Mouse (Mus musculus): ENCODE data around the gene Pkmyt1. TPM values are rescaled to one million over a fixed set of nuclear protein-coding genes. Genes with fewer than 3 reads are reported as not detected.
A peak's percentile ranks its signal among the peaks of the same experiment; 100 is the strongest.

Gene Pkmyt1
- polyA plus RNA-seq, 1 experiment from 2014 or later, result 27.2 TPM

DNA sequence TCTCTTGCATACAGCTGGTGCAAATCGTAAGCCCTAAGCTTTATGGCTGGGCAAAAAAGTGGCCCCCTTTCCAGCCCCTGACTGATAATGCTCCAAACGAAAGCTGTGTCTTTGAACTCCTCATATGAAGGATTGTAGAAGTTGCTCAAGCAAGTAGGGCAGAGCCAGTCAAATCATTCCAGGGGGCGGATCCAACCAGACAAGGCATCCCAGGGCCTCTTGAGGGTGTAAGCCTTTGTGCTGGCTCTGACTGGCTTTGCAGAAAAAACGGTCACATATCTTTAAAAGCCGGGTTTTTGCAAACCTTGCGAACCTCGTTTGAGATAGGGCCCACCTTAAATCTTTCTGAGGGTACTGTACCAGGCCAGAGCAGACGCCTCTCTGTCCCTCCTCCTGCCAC lies 17.9 kb downstream of the Pkmyt1 start:
- 26% methylated on average over 8 of the region's 8 CpGs for WGBS
- H3K9ac ChIP-seq (ENCODE audit: low read length), result no peak overlapping the region
- H3K27me3 ChIP-seq (ENCODE audit: control insufficient read depth, insufficient read depth, low read length), result peaks cover 81% of the 10 kb centered on the region
- ATAC-seq (ENCODE audit: insufficient number of reproducible peaks, insufficient read depth, low FRiP score, low read depth), result no peak
- no peaks in the 10 kb centered on the region for H3K9me3 ChIP-seq (ENCODE audit: control insufficient read depth, low read length)
- no peak overlapping the region for H3K4me2 ChIP-seq (ENCODE audit: low read length)
- no peak overlapping the region for H3K27ac ChIP-seq (replicated peaks in 1 of 2; ENCODE audit: control insufficient read depth in 1 of 2, insufficient read depth in 1 of 2, low read depth in 2 of 2, low read length in 2 of 2)
- no peak overlapping the region for H3K4me3 ChIP-seq (ENCODE audit: control insufficient read depth in 1 of 2, insufficient read depth in 1 of 2, low read depth in 1 of 2, low read length in 2 of 2)
- H3K4me1 ChIP-seq (ENCODE audit: control insufficient read depth in 2 of 2, insufficient read depth in 2 of 2, low read length in 2 of 2), result peaks cover 15 to 31% of the 10 kb centered on the region in 2 experiments; a peak in 3 of 4 replicates
- no peaks in the 10 kb centered on the region for H3K36me3 ChIP-seq (ENCODE audit: control insufficient read depth, insufficient read depth, low read length)

DNA sequence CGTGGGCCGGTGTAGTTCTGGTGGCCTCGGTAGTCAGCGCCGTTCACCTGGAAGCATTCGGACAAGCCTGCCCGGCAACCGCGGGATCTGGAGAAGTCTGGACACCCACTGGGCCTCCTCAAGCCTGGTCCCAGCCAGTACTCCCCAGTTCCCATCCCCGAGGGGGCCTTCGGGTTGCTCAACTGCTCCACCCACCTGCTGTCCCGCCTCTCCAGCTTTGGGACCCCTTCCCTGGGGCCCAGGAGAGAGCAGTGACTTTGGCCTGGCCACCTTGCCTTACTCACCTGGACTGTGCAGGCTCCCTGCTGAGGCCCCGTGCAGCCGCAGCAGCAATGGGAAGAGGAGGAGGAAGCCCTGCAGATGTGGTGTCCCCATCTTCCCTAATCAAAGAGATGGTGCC lies 18.5 kb downstream of the Pkmyt1 start:
- H3K4me2 ChIP-seq (ENCODE audit: low read length), result peak overlapping the region; percentile 60
- H3K9me3 ChIP-seq (ENCODE audit: control insufficient read depth, low read length), result no peaks in the 10 kb centered on the region
- H3K4me3 ChIP-seq (ENCODE audit: control insufficient read depth in 1 of 2, insufficient read depth in 1 of 2, low read depth in 1 of 2, low read length in 2 of 2), result peak overlapping the region in 1 of 2 experiments; percentile 34; a peak in 1 of 4 replicates
- WGBS, result 2% methylated on average over 14 of the region's 14 CpGs
- no peak for ATAC-seq (ENCODE audit: insufficient number of reproducible peaks, insufficient read depth, low FRiP score, low read depth)
- H3K27ac ChIP-seq (replicated peaks in 1 of 2; ENCODE audit: control insufficient read depth in 1 of 2, insufficient read depth in 1 of 2, low read depth in 2 of 2, low read length in 2 of 2), result no peak overlapping the region
- H3K9ac ChIP-seq (ENCODE audit: low read length), result peak overlapping the region; percentile 16; the same call in 1 of the 2 replicates
- H3K36me3 ChIP-seq (ENCODE audit: control insufficient read depth, insufficient read depth, low read length), result no peaks in the 10 kb centered on the region
- H3K4me1 ChIP-seq (ENCODE audit: control insufficient read depth in 2 of 2, insufficient read depth in 2 of 2, low read length in 2 of 2), result peaks cover 17 to 28% of the 10 kb centered on the region in 2 experiments; a peak in 3 of 4 replicates
- H3K27me3 ChIP-seq (ENCODE audit: control insufficient read depth, insufficient read depth, low read length), result peaks cover 81% of the 10 kb centered on the region

DNA sequence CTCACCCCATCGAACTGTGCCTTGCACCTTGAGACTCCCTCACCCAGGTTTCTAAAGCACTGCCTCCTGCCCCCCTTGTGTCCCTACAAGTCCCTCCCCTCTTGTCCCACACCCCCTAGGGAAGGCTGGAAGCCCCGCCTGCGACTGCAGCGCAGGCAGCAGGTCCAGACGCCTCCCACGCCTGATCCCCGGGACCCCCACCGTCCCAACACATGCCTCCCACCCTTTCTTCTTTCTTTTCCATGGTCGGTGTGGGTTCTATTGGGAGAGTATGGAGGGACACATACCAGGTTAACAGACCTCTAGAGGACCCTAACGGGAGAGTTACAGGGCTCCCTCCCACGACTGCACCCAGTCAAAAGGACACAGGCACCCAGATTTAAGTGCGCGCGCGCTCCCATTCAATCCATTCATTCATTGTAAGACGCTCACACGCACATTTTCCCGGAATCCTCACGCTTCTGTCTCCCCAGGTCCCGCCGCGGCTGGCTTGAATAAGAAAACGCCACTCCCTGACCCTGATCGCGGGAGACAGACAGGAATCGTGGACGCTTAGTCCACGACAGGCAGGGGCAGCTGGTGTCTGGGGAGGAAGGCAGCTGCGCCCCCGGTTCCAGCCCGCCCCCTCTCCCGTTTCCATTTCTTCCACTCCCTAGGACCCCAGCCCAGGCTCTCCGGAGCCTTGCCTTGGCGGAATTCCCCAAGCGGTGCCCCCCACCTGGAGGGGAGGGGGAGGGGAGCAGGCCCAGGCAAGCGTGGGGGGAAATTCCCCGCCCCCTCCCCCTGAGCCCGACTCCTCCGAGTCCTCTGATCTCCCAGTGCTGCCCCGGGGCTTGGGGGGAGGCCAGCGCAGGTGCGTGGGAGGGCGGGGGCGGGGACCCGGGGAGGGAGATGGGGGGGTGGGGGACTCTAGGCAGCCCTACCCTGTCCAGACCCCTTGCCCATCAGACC lies 19.4 kb downstream of the Pkmyt1 start, which contains the start of gene Kremen2:
Gene Kremen2 (minus strand): TSS at position 533 of the 951 bp plus-strand sequence.
- H3K27ac ChIP-seq (replicated peaks in 1 of 2; ENCODE audit: control insufficient read depth in 1 of 2, insufficient read depth in 1 of 2, low read depth in 2 of 2, low read length in 2 of 2), result no peak within 1 kb of the TSS
- WGBS, result under 1% methylated on average over 42 of the region's 45 CpGs
- H3K4me1 ChIP-seq (ENCODE audit: control insufficient read depth in 2 of 2, insufficient read depth in 2 of 2, low read length in 2 of 2), result peaks cover 15 to 26% of the 10 kb centered on the region in 2 experiments; a peak in 3 of 4 replicates
- H3K9ac ChIP-seq (ENCODE audit: low read length), result peak within 1 kb of the TSS; percentile 48
- H3K36me3 ChIP-seq (ENCODE audit: control insufficient read depth, insufficient read depth, low read length), result no peaks in the 10 kb centered on the region
- H3K4me3 ChIP-seq (ENCODE audit: control insufficient read depth in 1 of 2, insufficient read depth in 1 of 2, low read depth in 1 of 2, low read length in 2 of 2), result peak within 1 kb of the TSS; percentile 21 to 34; a peak in 3 of 4 replicates
- peak within 1 kb of the TSS; percentile 60 for H3K4me2 ChIP-seq (ENCODE audit: low read length)
- peaks cover 78% of the 10 kb centered on the region for H3K27me3 ChIP-seq (ENCODE audit: control insufficient read depth, insufficient read depth, low read length)
- no peaks in the 10 kb centered on the region for H3K9me3 ChIP-seq (ENCODE audit: control insufficient read depth, low read length)
- no peak for ATAC-seq (ENCODE audit: insufficient number of reproducible peaks, insufficient read depth, low FRiP score, low read depth)

DNA sequence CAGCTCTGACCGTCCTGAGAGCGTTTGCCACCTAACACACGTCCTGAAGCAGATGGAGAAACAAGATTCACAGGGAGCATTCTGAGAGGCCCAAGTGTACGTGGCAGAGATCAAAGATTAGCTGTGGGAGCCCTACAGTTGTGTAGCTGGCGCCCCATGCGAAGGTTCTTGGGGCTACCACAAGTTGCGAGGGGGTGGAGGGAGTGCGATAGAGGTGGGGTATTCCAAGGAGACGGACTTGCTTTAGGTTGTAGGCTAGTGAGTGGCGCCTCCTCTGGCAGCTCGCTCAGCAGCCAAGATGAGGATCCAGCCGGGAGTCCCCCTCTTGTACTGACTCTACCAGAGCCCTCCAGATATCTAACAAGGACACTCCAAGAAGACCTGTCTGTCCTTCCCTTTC lies 20.2 kb downstream of the Pkmyt1 start:
- Histone ChIP-seq H3K27me3 (ENCODE audit: control insufficient read depth, insufficient read depth, low read length) (peaks cover 71% of the 10 kb centered on the region), H3K36me3 (ENCODE audit: control insufficient read depth, insufficient read depth, low read length) (peaks cover 2% of the 10 kb centered on the region), H3K4me1 (ENCODE audit: control insufficient read depth in 2 of 2, insufficient read depth in 2 of 2, low read length in 2 of 2) (peaks cover 14 to 25% of the 10 kb centered on the region in 2 experiments; a peak in 3 of 4 replicates), H3K9ac (ENCODE audit: low read length) (no peak overlapping the region), H3K27ac (replicated peaks in 1 of 2; ENCODE audit: control insufficient read depth in 1 of 2, insufficient read depth in 1 of 2, low read depth in 2 of 2, low read length in 2 of 2) (no peak overlapping the region), H3K4me3 (ENCODE audit: control insufficient read depth in 1 of 2, insufficient read depth in 1 of 2, low read depth in 1 of 2, low read length in 2 of 2) (no peak overlapping the region), H3K4me2 (ENCODE audit: low read length) (peak overlapping the region; percentile 60), H3K9me3 (ENCODE audit: control insufficient read depth, low read length) (no peaks in the 10 kb centered on the region)
- WGBS, result 5% methylated on average over 12 of the region's 12 CpGs
- no peak for ATAC-seq (ENCODE audit: insufficient number of reproducible peaks, insufficient read depth, low FRiP score, low read depth)

DNA sequence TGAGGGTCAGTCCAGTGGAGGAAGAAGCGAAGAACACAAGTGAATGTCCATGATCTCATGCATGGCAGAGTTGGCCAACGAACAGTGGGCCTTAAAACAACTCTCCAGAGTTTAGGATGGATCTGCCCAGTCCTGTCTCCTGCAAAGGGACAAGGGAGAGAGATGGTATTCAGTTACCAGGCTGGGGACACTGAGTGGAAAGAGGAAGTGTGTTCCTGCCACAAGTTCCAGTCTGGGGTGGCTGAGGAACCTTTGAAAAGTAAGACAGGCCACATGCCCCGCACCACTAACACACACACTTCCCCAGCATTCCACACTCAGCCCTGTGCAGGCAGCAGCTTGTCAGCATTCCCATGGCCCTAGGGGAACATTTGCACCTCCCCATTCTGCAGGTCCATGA lies 20.6 kb downstream of the Pkmyt1 start:
- H3K4me3 ChIP-seq (ENCODE audit: control insufficient read depth in 1 of 2, insufficient read depth in 1 of 2, low read depth in 1 of 2, low read length in 2 of 2), result no peak overlapping the region
- H3K36me3 ChIP-seq (ENCODE audit: control insufficient read depth, insufficient read depth, low read length), result peaks cover 6% of the 10 kb centered on the region
- ATAC-seq (ENCODE audit: insufficient number of reproducible peaks, insufficient read depth, low FRiP score, low read depth), result no peak
- no peak overlapping the region for H3K27ac ChIP-seq (replicated peaks in 1 of 2; ENCODE audit: control insufficient read depth in 1 of 2, insufficient read depth in 1 of 2, low read depth in 2 of 2, low read length in 2 of 2)
- no peaks in the 10 kb centered on the region for H3K9me3 ChIP-seq (ENCODE audit: control insufficient read depth, low read length)
- peaks cover 66% of the 10 kb centered on the region for H3K27me3 ChIP-seq (ENCODE audit: control insufficient read depth, insufficient read depth, low read length)
- 88% methylated on average over 3 of the region's 3 CpGs for WGBS
- H3K4me2 ChIP-seq (ENCODE audit: low read length), result no peak overlapping the region
- H3K4me1 ChIP-seq (ENCODE audit: control insufficient read depth in 2 of 2, insufficient read depth in 2 of 2, low read length in 2 of 2), result peaks cover 14 to 25% of the 10 kb centered on the region in 2 experiments; a peak in 3 of 4 replicates
- no peak overlapping the region for H3K9ac ChIP-seq (ENCODE audit: low read length)

DNA sequence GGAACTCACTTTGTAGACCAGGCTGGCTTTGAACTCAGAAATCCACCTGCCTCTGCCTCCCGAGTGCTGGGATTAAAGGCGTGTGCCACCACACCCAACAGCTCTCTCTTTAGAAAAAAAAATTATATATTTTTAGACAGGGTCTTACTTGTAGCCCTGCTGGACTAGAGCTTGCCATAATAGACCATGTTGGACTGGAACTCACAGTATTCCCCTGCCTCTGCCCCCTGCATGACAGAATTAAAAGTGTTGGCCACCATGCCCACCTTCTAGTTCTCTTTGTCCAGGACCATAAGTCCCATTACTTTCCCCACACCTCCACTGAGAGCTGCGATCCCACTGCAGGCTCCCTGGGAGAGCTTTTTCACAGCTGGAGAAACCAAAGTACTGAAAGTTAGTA lies 21.3 kb downstream of the Pkmyt1 start:
- no peak overlapping the region for H3K27ac ChIP-seq (replicated peaks in 1 of 2; ENCODE audit: control insufficient read depth in 1 of 2, insufficient read depth in 1 of 2, low read depth in 2 of 2, low read length in 2 of 2)
- no peak overlapping the region for H3K9ac ChIP-seq (ENCODE audit: low read length)
- H3K4me2 ChIP-seq (ENCODE audit: low read length), result no peak overlapping the region
- H3K4me3 ChIP-seq (ENCODE audit: control insufficient read depth in 1 of 2, insufficient read depth in 1 of 2, low read depth in 1 of 2, low read length in 2 of 2), result no peak overlapping the region
- no peaks in the 10 kb centered on the region for H3K9me3 ChIP-seq (ENCODE audit: control insufficient read depth, low read length)
- ATAC-seq (ENCODE audit: insufficient number of reproducible peaks, insufficient read depth, low FRiP score, low read depth), result no peak
- peaks cover 59% of the 10 kb centered on the region for H3K27me3 ChIP-seq (ENCODE audit: control insufficient read depth, insufficient read depth, low read length)
- WGBS, result 80% methylated on average over 3 of the region's 3 CpGs
- H3K4me1 ChIP-seq (ENCODE audit: control insufficient read depth in 2 of 2, insufficient read depth in 2 of 2, low read length in 2 of 2), result peaks cover 12 to 21% of the 10 kb centered on the region in 2 experiments; a peak in 3 of 4 replicates
- H3K36me3 ChIP-seq (ENCODE audit: control insufficient read depth, insufficient read depth, low read length), result peaks cover 13% of the 10 kb centered on the region

DNA sequence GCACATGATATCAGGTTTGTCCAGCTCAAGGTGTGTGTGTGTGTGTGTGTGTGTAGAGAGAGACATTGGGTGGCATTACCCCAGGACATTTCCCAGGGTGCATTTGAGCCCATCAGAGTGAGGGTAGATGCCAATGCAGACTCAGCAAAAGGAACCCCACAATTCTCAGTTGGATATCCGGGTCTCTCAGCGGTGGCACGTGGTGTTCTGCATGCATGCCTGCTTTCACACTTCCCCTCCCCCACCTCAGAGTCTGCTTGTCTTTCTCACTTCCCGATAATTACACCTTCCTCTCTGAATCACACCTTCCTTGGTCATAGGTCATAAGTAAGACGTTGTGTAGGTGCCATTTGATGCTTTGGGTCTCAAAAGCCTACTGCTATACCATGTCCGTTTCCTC lies 21.9 kb downstream of the Pkmyt1 start:
- Histone ChIP-seq H3K27ac (replicated peaks in 1 of 2; ENCODE audit: control insufficient read depth in 1 of 2, insufficient read depth in 1 of 2, low read depth in 2 of 2, low read length in 2 of 2) (no peak overlapping the region), H3K36me3 (ENCODE audit: control insufficient read depth, insufficient read depth, low read length) (peaks cover 19% of the 10 kb centered on the region), H3K4me3 (ENCODE audit: control insufficient read depth in 1 of 2, insufficient read depth in 1 of 2, low read depth in 1 of 2, low read length in 2 of 2) (no peak overlapping the region), H3K27me3 (ENCODE audit: control insufficient read depth, insufficient read depth, low read length) (peaks cover 54% of the 10 kb centered on the region), H3K4me1 (ENCODE audit: control insufficient read depth in 2 of 2, insufficient read depth in 2 of 2, low read length in 2 of 2) (peaks cover 10 to 20% of the 10 kb centered on the region in 2 experiments; a peak in 3 of 4 replicates), H3K9ac (ENCODE audit: low read length) (no peak overlapping the region), H3K4me2 (ENCODE audit: low read length) (no peak overlapping the region), H3K9me3 (ENCODE audit: control insufficient read depth, low read length) (no peaks in the 10 kb centered on the region)
- no peak for ATAC-seq (ENCODE audit: insufficient number of reproducible peaks, insufficient read depth, low FRiP score, low read depth)
- WGBS, result 23% methylated on average over 6 of the region's 6 CpGs
